Mouse (Mus musculus) limb, embryonic 10.5 days (tissue): ENCODE measurements around the gene Vmn1r72. TPM values are rescaled to one million over a fixed set of nuclear protein-coding genes. Genes with fewer than 3 reads are reported as not detected.
"Not testable (repeated sequence)": the region's sequence is repeated elsewhere in the genome, so short reads cannot be mapped to it uniquely, and the experiment has no call there.

Experiments used
- DNase-seq: peaks from one replicate; pipeline ENCODE4 v3.0.0-alpha.2; 2017; ENCODE audit warnings: low spot score
- H3K27ac ChIP-seq: fragments of 300-500 bp; sonication (generic); 2 replicates; pipeline ENCODE4 v1.5.1; 2016; ENCODE audit warnings: mild to moderate bottlenecking
- H3K27me3 ChIP-seq: fragments of 300-500 bp; sonication (generic); 2 replicates; pipeline ENCODE4 v1.6.1; 2016; ENCODE audit warnings: low read depth, mild to moderate bottlenecking; ENCODE audit not compliant: poor library complexity, severe bottlenecking
- H3K36me3 ChIP-seq: fragments of 300-500 bp; sonication (generic); 2 replicates; pipeline ENCODE4 v1.6.1; 2016; ENCODE audit warnings: mild to moderate bottlenecking, moderate library complexity
- H3K4me1 ChIP-seq: fragments of 300-500 bp; sonication (generic); 2 replicates; pipeline ENCODE4 v1.6.1; 2016
- H3K4me3 ChIP-seq: fragments of 300-500 bp; sonication (generic); 2 replicates; pipeline ENCODE4 v1.5.1; 2016; ENCODE audit warnings: mild to moderate bottlenecking, moderate library complexity
- H3K9me3 ChIP-seq: fragments of 300-500 bp; sonication (generic); replicated peaks from 2 replicates; pipeline ENCODE4 v1.6.1; 2016; ENCODE audit warnings: mild to moderate bottlenecking
- WGBS: fragments of 180-500 bp; shearing (Covaris S2); methylation state at CpG from one replicate; pipeline ENCODE4 v1.1.7; 2016; 5-methylcytosine and 5-hydroxymethylcytosine counted together
- polyA plus RNA-seq: library from polyadenylated mRNA; unstranded; fragments of >200 nt; fragmentation: Nextera tagmentation; extraction: Ambion mirVana; gene quantifications from 2 replicates; pipeline ENCODE4 v1.2.1, GENCODE M21; 2016

The Vmn1r72 gene
- polyA plus RNA-seq = not detected in 2 replicates

DNA sequence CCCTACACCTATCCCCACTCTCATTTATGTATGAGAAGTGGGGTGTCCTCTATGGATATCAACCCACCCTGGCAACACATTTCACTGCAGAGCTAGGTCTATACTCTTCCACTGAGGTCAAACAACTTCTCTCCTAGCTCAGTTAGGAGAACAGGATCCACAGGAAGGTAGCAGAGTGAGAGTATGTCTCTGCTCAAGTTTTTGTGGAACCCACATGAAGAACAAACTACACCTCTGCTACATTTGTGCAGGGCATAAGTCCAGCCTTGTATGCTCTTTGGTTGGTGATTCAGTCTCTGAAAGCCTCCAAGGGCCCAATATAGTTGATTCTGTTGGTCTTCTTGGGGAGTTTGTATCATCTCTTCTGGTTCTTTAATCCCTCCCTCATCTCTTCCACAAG is at the start of gene Vmn1r72:
TSS of gene Vmn1r72 (minus strand) at position 101 of the 400 bp plus-strand sequence.
- not testable (repeated sequence) for H3K9me3 ChIP-seq, H3K4me3 ChIP-seq, DNase-seq, H3K36me3 ChIP-seq, H3K27me3 ChIP-seq, H3K27ac ChIP-seq, H3K4me1 ChIP-seq

DNA sequence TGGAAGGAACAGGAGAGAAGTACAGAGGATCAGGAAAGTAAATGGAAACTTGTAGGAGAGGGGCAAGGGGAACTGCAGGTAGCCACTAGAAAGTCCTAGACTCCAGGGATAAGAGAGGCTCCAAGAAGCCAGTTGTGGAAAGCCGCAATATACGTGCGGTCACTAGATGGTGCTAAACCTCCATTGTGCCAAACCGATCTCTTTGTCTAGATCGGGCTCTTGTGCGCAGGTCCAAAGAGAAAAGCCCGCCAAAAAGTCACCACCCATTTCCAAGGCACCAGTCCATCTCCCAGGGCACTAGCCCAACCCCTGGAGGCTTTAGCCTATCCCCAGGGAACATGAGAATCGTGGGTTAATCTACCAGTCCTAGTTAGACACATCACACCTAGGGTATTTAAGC is 62.9 kb downstream of the Vmn1r72 start:
- H3K27ac ChIP-seq, H3K36me3 ChIP-seq, H3K27me3 ChIP-seq, H3K4me1 ChIP-seq, H3K9me3 ChIP-seq, H3K4me3 ChIP-seq: not testable (repeated sequence)
- WGBS = 7% methylated on average over 8 of the region's 8 CpGs
- DNase-seq = peak; percentile 57

Other genes with a start within 250 kb of the Vmn1r72 start
- not detected in 2 replicates for gene Zscan4-ps2, start 165.8 kb downstream of the Vmn1r72 start, polyA plus RNA-seq
- not detected in 2 replicates for gene Zscan4-ps3, start 70.8 kb downstream of the Vmn1r72 start, polyA plus RNA-seq
- gene Vmn1r73, start 50.1 kb upstream of the Vmn1r72 start, polyA plus RNA-seq = not detected in 2 replicates
- not detected in 2 replicates for gene Vmn1r74, start 153.8 kb upstream of the Vmn1r72 start, polyA plus RNA-seq
- gene Vmn1r75, start 194.5 kb upstream of the Vmn1r72 start, polyA plus RNA-seq = not detected in 2 replicates